Mouse (Mus musculus): ENCODE measurements at regions not wholly inside any gene's neighbourhood (a gene's known extent, or its start where the extent isn't known, plus 50 kb on each side); places are given as distances from the start of the nearest gene placed in this dataset.
A peak's percentile ranks its signal among the peaks of the same experiment; 100 is the strongest.

DNA sequence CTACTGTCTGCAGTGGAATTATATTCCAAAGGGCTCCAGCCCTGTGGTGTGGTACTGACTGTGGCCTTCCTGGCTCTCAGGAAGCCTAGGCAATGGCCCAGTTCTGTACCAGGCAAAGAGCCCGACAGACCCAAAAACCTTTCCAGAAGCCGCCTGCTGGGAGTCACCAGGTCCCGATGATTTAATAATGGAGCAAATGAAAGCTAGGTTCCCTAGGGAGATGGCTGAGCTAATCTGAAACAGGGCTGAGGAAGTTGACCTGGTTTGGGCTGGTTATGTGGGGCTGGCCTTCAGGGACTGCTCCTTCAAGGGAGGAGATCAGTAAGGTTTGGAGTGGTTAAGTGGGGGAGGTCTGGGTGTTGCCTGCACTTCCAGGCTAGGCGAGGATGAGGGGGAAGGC, 298.1 kb downstream of the Matn1 start:
- Histone ChIP-seq H3K4me1 (ENCODE audit: control insufficient read depth, insufficient read depth, low read length) (peaks cover 21% of the 10 kb centered on the region), H3K27me3 (ENCODE audit: control insufficient read depth, insufficient read depth, low read length) (no peaks in the 10 kb centered on the region), H3K4me3 (replicated peaks; ENCODE audit: insufficient read depth, low read depth, low read length) (no peak overlapping the region), H3K27ac (ENCODE audit: insufficient read depth, low read length) (no peak overlapping the region)
- 28% methylated on average over 4 of the region's 4 CpGs for WGBS
- peak; percentile 64 to 79 for DNase-seq
- TF ChIP-seq CTCF (IDR thresholded peaks at IDR 0.05; ENCODE audit: borderline replicate concordance, insufficient read depth, low read depth, low read length) (no peak), POLR2A (IDR thresholded peaks at IDR 0.05; ENCODE audit: borderline replicate concordance, insufficient read depth, low read length) (no peak)

DNA sequence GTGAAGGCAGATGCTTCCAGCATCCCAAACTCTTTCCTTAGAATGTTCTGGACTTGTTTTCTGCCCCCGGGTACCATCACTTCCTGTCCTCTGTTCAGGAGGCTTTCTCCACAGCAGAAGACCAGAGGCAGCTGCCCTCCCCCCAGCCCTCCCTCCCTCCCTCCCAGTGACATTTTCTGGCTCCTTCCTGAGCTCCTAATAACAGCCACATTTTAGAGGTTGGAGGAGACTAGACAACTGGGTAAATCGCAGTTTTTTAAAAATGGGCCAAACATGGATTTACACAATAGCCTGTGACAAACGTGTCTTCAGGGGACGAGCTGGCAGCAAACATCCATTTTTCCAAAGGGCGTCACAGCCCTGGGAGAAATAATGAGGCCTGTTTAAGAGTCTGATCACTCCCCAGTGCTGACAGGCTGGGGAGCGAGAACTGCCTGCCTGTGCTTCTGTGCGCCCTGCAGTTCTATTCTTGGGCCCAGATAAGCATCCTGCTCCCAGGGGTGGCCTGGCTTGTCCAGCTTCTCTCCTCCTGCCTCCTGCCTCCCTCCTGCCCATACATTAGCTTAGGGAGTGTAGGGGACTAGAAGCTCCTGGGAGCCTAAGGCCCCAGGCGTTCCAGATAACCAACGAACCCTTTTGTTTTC, 299.7 kb downstream of the Matn1 start:
- peaks cover 21% of the 10 kb centered on the region for H3K4me1 ChIP-seq (ENCODE audit: control insufficient read depth, insufficient read depth, low read length)
- H3K4me3 ChIP-seq (replicated peaks; ENCODE audit: insufficient read depth, low read depth, low read length) = no peak overlapping the region
- H3K27me3 ChIP-seq (ENCODE audit: control insufficient read depth, insufficient read depth, low read length) = no peaks in the 10 kb centered on the region
- H3K27ac ChIP-seq (ENCODE audit: insufficient read depth, low read length) = peak overlapping the region; percentile 18; the same call in 1 of the 2 replicates
- peak; percentile 46 to 49 for DNase-seq
- TF ChIP-seq CTCF (IDR thresholded peaks at IDR 0.05; ENCODE audit: borderline replicate concordance, insufficient read depth, low read depth, low read length) (no peak), POLR2A (IDR thresholded peaks at IDR 0.05; ENCODE audit: borderline replicate concordance, insufficient read depth, low read length) (no peak)
- 39% methylated on average over 9 of the region's 9 CpGs for WGBS

DNA sequence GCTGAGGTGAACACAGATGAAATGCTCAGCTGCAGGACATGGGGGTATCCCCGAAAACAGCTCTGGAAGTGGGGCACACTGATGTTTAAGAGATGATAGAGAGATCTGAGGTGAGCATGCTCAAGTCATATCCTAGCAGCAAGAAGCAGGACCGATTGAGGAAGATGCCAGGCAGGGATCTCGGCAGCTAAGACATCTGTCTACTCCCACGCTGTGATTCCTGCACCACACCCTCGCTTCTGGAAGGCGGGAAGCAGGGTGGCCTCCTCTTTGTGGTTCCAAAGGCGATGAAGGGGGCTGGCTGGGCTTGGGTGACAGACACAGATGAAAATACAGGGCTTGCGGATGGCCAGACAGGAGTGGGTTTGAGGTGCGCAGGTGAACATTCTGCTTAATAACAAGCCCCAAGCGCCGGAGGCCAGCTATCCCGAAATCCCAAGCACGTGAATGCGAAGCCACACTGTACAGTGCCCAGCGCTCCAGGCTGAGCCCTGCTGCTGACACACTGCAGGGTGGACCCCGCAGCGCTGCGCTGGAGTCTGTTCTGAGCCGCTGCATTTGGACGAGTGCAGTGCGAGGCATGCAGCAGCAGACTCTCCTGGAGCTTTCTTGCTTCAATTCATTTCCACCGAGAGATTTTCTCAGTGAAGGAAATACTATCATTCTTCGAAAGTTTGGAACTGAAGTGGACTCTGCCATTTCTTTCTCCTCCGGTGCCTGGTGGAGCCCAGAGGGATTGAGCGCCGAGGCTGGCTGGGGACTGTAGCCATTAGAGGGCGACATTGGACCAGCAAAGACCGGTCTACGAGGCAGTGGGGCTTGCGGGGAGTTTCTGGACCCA, 308.6 kb downstream of the Matn1 start:
- 19% methylated on average over 30 of the region's 30 CpGs for WGBS
- peak; percentile 83 to 90 for DNase-seq
- no peaks in the 10 kb centered on the region for H3K4me1 ChIP-seq (ENCODE audit: control insufficient read depth, insufficient read depth, low read length)
- no peaks in the 10 kb centered on the region for H3K27me3 ChIP-seq (ENCODE audit: control insufficient read depth, insufficient read depth, low read length)
- no peak overlapping the region for H3K4me3 ChIP-seq (replicated peaks; ENCODE audit: insufficient read depth, low read depth, low read length)
- TF ChIP-seq CTCF (IDR thresholded peaks at IDR 0.05; ENCODE audit: borderline replicate concordance, insufficient read depth, low read depth, low read length) (peak; percentile 88), POLR2A (IDR thresholded peaks at IDR 0.05; ENCODE audit: borderline replicate concordance, insufficient read depth, low read length) (no peak)
- H3K27ac ChIP-seq (ENCODE audit: insufficient read depth, low read length) = no peak overlapping the region

DNA sequence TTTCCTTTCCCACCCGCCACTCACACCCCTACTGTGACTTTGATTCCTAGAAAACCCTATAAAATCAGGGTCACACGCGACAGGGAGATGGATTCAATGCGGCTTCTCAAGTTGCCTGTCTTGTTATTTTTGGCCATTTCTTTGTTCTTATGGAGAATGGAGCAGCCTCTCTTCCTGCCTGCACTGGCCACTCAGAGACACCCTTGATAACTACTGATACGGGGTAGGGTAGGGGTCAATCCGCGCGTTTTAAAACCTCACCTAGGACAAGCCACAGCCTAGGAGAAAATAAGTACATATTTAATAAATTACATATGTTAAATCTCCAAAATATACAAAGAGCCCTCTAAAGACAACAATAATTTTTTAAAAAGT, 309.2 kb downstream of the Matn1 start:
- no peaks in the 10 kb centered on the region for H3K27me3 ChIP-seq (ENCODE audit: control insufficient read depth, insufficient read depth, low read length)
- H3K4me1 ChIP-seq (ENCODE audit: control insufficient read depth, insufficient read depth, low read length) = no peaks in the 10 kb centered on the region
- TF ChIP-seq POLR2A (IDR thresholded peaks at IDR 0.05; ENCODE audit: borderline replicate concordance, insufficient read depth, low read length) = no peak
- TF ChIP-seq CTCF (IDR thresholded peaks at IDR 0.05; ENCODE audit: borderline replicate concordance, insufficient read depth, low read depth, low read length) = no peak
- H3K27ac ChIP-seq (ENCODE audit: insufficient read depth, low read length) = no peak overlapping the region
- DNase-seq = no peak
- 9% methylated on average over 8 of the region's 8 CpGs for WGBS
- no peak overlapping the region for H3K4me3 ChIP-seq (replicated peaks; ENCODE audit: insufficient read depth, low read depth, low read length)

DNA sequence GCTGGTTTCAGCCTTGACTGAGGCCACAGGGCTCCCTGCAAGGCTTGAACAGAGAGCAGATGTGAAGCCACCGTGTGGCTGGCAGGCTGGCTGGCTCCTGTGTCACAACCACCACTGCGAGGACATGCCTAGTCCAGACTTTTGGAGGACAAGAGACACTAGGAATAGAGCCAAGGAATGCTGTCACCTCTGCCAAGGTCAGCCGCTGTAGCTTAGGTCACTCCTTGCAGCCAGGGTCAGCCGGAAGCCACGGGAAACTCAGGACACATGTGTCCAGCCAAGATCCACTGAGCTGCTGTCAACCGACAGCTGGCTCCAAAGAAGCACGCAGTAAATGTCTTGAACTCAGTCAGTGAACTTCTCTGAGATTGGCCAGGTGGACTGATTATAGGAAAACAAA, 310.1 kb downstream of the Matn1 start:
- no peak for TF ChIP-seq CTCF (IDR thresholded peaks at IDR 0.05; ENCODE audit: borderline replicate concordance, insufficient read depth, low read depth, low read length)
- TF ChIP-seq POLR2A (IDR thresholded peaks at IDR 0.05; ENCODE audit: borderline replicate concordance, insufficient read depth, low read length) = no peak
- no peaks in the 10 kb centered on the region for H3K27me3 ChIP-seq (ENCODE audit: control insufficient read depth, insufficient read depth, low read length)
- DNase-seq = peak in 1 of 2 experiments; percentile 23
- H3K4me3 ChIP-seq (replicated peaks; ENCODE audit: insufficient read depth, low read depth, low read length) = no peak overlapping the region
- 68% methylated on average over 7 of the region's 7 CpGs for WGBS
- H3K4me1 ChIP-seq (ENCODE audit: control insufficient read depth, insufficient read depth, low read length) = no peaks in the 10 kb centered on the region
- no peak overlapping the region for H3K27ac ChIP-seq (ENCODE audit: insufficient read depth, low read length)

DNA sequence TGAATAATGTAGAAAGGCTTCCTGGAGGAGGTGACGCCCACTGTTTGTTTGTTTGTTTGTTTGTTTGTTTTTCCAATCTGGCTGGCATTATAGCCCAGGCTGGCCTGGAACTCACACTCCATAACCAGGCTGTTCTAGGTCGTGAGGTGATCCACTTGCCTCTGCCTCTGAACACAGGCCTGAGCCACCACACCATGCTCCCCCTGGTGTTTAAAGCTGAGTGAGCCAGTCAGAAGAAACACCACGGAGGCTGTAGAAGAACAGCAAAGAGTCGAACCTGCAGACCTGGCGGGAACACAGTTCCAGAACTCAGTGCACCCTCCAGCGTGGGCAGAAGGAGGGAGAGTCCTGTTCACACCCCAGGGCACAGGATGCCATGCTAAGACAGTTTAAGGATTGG, 310.5 kb downstream of the Matn1 start:
- H3K4me3 ChIP-seq (replicated peaks; ENCODE audit: insufficient read depth, low read depth, low read length) = no peak overlapping the region
- 61% methylated on average over 6 of the region's 6 CpGs for WGBS
- DNase-seq = peak; percentile 35 to 42
- H3K4me1 ChIP-seq (ENCODE audit: control insufficient read depth, insufficient read depth, low read length) = no peaks in the 10 kb centered on the region
- H3K27ac ChIP-seq (ENCODE audit: insufficient read depth, low read length) = no peak overlapping the region
- TF ChIP-seq CTCF (IDR thresholded peaks at IDR 0.05; ENCODE audit: borderline replicate concordance, insufficient read depth, low read depth, low read length) (peak; percentile 48), POLR2A (IDR thresholded peaks at IDR 0.05; ENCODE audit: borderline replicate concordance, insufficient read depth, low read length) (no peak)
- H3K27me3 ChIP-seq (ENCODE audit: control insufficient read depth, insufficient read depth, low read length) = no peaks in the 10 kb centered on the region

DNA sequence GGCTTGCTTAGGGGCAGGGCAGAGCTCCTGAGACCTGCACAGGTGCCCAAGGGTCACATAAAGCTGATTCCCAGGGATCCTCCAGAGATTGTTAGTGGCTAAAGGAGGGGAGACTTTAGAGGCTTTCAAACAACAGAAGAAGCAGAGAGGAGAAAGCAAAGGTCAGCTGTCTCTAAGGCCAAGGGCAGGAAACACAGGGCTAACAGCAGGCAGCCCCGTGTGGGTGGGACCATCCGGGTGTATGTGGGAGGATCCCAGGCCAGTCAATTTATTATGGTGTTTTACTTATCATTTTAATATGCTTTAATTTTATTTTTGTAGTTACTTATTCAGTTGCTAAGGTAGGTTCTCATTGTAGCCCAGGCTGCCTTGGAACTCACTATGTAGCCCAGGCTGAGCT, 317.1 kb downstream of the Matn1 start:
- no peak for TF ChIP-seq POLR2A (IDR thresholded peaks at IDR 0.05; ENCODE audit: borderline replicate concordance, insufficient read depth, low read length)
- no peaks in the 10 kb centered on the region for H3K27me3 ChIP-seq (ENCODE audit: control insufficient read depth, insufficient read depth, low read length)
- no peaks in the 10 kb centered on the region for H3K4me1 ChIP-seq (ENCODE audit: control insufficient read depth, insufficient read depth, low read length)
- no peak overlapping the region for H3K4me3 ChIP-seq (replicated peaks; ENCODE audit: insufficient read depth, low read depth, low read length)
- H3K27ac ChIP-seq (ENCODE audit: insufficient read depth, low read length) = no peak overlapping the region
- WGBS = 86% methylated on average over 2 of the region's 2 CpGs
- DNase-seq = no peak

DNA sequence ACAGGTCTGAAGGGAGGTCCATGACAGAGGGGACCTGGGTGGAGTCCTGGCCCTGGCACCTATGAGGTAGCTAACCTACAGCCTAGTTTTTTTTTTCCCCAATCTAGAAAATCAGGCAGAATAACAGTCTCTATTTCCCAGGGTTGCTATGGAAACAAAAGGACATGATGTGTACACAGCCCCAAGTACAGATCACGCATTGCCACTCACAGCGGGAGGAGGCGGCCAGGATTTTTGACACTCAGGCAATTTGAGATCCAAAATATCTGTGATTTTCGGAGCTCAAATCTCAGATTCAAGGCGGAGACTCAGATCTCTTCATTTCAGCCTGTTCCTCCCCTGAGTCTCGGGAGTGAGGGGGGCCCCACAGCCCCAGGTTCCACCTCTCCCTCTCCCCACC, 318.7 kb downstream of the Matn1 start:
- no peaks in the 10 kb centered on the region for H3K4me1 ChIP-seq (ENCODE audit: control insufficient read depth, insufficient read depth, low read length)
- 87% methylated on average over 6 of the region's 6 CpGs for WGBS
- no peak overlapping the region for H3K4me3 ChIP-seq (replicated peaks; ENCODE audit: insufficient read depth, low read depth, low read length)
- no peaks in the 10 kb centered on the region for H3K27me3 ChIP-seq (ENCODE audit: control insufficient read depth, insufficient read depth, low read length)
- no peak for DNase-seq
- TF ChIP-seq POLR2A (IDR thresholded peaks at IDR 0.05; ENCODE audit: borderline replicate concordance, insufficient read depth, low read length) (no peak), CTCF (IDR thresholded peaks at IDR 0.05; ENCODE audit: borderline replicate concordance, insufficient read depth, low read depth, low read length) (no peak)
- H3K27ac ChIP-seq (ENCODE audit: insufficient read depth, low read length) = no peak overlapping the region

Measured in cerebellum, adult 2 months (tissue).